Mouse (Mus musculus) testis, postnatal 14 days (tissue): ENCODE measurements around the gene Fkbp1a.

Experiments
- DNase-seq: peaks from one replicate; pipeline ENCODE4 v3.0.0; 2021; ENCODE audit warnings: low spot score

The Fkbp1a gene

DNA sequence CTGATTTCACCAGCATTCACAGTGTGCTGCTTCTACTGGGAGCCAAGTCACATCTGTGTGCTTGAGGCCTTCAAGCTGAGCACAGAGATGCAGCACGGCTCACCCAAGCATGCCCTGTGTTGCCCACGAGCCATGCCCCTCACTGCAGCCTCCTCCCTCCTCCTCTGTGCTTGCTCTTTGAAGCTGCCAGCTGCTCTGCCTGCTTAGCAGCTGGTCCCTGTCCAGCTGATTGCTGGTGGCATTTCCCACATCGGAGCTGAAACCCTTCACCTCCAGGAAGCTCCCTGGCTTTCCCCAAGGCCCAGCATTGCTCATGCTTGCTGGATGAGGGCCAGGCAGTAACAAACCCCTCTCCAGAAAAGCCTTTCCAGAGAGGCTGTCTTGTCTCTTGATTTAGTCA lies 67.7 kb downstream of the Fkbp1a start:
- DNase-seq, result no peak
